Mouse (Mus musculus) right cerebral cortex, postnatal 25 days (tissue): Measurements from ENCODE around the gene Ermard.
"Not testable (repeated sequence)": the region's sequence is repeated elsewhere in the genome, so short reads cannot be mapped to it uniquely, and the experiment has no call there.

Experiments
- DNase-seq: peaks from one replicate; pipeline ENCODE4 v3.0.0; 2022

Gene Ermard

GRCm38 (mm10) chr17:15041175-15041729, at the start of gene Ermard, which contains the start of the genes Tcte3 and Gm3448:
Gene Ermard, plus strand, starts transcription at chr17:15041208.
Gene Tcte3, minus strand, starts transcription at chr17:15041488.
Gene Gm3448, minus strand, starts transcription at chr17:15041537.
- DNase-seq: peak; percentile 60

- not testable (repeated sequence) for DNase-seq
Measured at GRCm38 (mm10) chr17:14992522-14993138, 48.4 kb upstream of the Ermard start.

DNA sequence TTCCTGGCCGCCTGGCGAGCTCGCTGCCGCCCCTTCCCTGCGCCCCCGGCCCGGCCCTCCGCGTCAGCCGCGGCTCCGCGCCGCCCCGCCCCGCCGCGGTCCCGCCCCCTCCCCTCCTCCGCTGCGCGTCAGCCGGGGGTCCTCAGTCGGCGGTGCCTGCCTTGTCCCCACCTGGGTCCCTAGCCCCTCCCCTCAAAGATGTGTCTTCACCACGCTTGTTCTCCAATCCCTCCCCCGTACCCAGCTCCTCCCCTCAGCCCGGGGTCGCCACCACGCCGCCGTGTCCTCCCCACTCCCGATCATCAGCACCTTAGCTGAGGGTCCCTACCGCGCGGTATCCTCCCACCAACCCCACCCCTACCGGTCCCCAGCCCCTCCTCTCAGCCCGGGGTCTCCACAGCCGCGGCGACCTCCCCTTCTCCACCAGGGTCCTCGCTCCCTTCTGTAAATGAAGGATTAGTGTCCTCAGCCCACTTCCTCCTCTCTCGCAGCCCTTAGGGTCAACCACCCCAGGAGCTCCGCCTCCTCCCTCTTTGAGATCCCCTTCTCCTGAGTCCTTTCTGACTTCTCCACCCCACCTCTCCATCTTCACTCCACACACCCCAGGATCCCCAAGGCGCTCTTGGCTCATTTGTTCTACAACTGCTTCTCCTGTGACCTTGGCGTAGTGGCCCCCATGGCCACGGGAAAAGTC, 47.7 kb upstream of the Ermard start:
- DNase-seq: not testable (repeated sequence)

GRCm38 (mm10) chr17:14994140-14994539, 46.9 kb upstream of the Ermard start:
- not testable (repeated sequence) for DNase-seq

DNA sequence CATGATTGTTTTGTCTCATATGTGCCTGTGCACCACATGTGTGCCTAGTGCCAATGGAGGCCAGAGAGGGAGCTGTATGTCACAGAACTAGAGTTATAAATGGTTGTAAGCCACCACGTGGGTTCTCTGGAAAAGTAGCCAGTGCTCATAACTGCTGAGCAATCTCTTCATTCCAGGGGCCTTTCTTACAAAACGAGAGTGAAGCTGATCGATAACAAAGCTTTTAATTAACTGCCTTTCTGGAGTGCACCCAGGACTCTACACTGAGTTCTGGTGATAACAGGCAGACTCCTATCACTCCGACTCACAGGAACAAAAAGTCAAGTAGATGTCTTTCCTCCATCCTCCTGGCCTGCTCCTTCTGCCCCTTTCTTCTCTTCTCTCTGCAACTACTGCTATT, 41.0 kb upstream of the Ermard start:
- not testable (repeated sequence) for DNase-seq

DNA sequence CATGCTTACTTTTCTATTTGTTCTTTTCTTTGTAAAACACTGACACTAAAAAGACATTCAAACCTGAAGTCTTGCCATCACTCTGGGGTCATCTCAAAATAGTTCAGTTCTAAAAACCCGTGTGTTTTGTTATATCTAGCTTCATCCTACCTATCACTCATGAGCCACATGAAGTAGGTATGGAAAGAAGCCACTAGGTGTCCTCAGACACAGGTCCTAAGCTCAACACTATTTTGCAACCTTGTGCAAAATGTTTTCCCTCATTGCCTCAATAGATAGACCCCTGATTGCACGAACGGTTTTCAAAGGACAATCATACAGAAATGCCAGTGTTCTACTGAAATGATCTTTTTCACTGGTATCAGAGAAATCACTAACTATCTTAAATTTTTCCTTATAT, 31.9 kb upstream of the Ermard start:
- not testable (repeated sequence) for DNase-seq

DNA sequence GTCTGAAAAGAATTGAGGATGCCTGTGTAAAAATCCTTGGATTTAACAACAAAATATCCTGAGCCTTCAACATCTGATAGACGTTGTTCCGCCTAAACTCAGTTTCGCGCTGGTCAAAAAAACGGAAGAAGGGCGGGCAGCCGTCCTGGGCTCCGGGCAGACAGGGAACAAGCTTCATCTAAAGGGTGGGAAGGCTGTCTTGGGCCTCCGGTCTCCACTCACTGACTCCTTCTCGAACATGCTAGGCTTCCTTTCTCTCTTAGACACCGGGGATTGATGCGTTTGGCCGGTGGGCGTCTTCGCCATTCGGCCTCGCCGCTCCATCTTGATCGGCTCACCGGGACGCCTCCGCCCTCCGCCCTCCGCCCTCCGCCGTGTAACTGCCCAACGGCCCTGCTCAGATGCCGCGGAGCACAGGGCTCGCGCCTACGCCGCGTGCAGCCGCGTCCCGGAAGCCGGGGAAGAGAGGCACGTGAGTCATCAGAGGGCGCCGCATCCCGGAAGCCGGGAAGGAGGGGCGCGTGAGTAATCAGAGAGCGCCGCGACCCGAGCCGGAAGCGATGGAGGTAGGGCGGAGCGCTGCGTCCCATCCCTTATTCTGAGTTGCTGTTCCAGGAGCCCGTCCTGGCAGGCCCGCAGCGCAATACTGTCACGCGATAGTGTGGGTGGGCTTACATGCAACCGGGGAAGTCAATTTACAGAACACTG, 31.1 kb upstream of the Ermard start, which contains the start of gene Gm3435:
TSS of gene Gm3435 (plus strand) at position 471 of the 708 bp plus-strand sequence.
- not testable (repeated sequence) for DNase-seq

DNA sequence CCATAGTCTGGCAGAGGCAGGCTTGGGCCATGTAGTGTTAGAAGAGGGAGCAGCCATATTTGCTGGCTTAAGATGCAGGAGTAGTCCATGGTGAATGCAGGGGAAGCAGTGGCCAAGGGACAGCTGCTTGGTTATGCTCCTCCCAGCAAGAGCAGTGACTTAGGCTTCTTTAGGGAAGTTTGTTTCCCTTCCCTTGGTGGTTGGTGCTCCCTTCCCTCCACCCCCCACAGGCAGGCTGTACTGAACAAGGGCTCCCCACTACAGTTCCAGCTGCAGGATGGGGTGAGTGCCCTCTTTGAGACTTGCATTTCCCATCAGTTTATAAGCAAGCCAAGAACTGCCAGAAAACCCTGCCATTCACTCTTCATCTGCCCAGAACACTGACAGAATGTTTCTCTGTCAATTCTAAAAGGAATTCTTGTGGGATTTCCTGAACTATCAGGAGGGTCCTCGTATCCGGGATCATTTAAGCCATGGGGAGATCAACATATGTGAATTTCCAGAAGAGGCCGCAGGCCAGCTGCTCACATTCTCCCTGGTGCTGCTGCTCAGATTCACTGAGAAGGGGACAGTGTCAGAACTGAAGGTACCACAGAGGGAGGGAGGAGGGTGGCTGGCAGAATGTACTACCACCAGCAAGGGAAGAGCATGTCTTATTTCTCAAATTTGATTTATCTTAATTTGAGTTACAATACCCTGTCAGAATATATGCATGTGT, 19.3 kb upstream of the Ermard start:
- DNase-seq: peak; percentile 3

DNA sequence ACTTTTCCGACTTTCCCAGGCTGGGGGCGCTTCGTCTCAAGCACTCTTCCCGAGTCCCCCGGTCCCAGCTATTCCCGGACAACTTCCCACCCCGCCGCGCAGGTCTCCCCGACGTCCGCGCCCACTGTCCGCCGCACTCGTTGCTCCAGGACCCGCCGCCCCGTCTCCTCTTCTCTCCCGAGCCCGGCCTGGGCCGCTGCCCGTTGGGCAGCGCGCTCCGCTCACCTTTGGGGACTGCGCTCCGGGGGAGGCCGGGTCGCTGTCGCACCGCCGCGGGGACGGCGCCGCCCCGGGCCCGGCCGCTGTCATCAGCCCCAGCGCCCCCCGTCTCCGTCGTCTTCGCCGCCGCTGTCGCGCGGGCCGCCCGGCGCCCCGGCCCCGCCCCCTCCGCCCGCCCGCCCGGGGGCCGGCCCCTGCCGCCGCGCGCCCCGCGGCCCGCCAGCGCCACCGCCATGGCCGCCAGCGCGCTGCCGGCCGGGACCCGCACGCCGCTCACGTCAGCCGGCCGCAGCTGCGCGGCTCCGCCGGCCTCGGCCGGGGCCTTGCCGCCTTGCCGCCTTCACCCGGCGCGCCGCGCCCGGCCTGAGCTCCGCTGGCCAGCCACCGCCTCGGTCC, 17.0 kb upstream of the Ermard start:
- not testable (repeated sequence) for DNase-seq

- not testable (repeated sequence) for DNase-seq
Measured at GRCm38 (mm10) chr17:15024502-15025193, 16.4 kb upstream of the Ermard start.

GRCm38 (mm10) chr17:15025513-15025912, 15.5 kb upstream of the Ermard start:
- not testable (repeated sequence) for DNase-seq

- not testable (repeated sequence) for DNase-seq
Measured at GRCm38 (mm10) chr17:15031414-15031813, 9.6 kb upstream of the Ermard start.

- DNase-seq: not testable (repeated sequence)
Measured at GRCm38 (mm10) chr17:15040455-15040854, 553 bp upstream of the Ermard start.

DNA sequence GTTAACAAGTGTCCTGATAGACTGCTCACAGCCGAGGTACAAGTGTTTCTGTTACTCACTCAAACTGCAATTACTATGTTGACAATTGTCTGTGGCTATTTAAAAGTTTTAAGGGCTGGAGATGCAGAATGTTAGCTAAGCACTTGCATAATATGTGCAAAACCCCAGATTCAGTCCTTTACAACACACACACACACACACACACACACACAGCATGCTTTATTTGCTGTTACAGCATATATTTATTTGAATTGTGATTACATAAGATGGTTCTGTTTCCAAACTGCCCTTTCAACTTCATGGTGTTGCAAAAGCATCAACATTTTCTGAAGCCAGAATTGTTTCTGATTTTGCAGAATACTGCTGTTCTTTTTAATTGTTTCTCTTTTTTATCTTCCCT, 9.3 kb downstream of the Ermard start:
- not testable (repeated sequence) for DNase-seq

- not testable (repeated sequence) for DNase-seq
Measured at GRCm38 (mm10) chr17:15052766-15053165, 11.8 kb downstream of the Ermard start.

DNA sequence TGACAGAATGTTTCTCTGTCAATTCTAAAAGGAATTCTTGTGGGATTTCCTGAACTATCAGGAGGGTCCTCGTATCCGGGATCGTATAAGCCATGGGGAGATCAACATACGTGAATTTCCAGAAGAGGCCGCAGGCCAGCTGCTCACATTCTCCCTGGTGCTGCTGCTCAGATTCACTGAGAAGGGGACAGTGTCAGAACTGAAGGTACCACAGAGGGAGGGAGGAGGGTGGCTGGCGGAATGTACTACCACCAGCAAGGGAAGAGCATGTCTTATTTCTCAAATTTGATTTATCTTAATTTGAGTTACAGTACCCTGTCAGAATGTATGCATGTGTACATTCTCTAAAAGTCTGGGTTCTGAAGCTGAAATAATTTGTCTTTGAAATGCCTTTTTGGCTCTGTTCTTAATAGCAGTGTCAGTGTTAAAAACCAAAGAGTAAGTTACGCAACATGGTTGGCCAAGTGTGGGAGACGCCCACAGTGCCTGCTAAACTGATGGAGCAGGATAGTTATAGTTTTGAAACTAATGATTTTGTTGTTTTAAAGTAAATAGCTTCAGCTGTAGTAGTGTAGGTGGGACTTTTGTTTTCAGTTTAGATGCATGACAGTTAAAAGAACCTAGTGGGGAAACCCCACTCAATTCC, 12.3 kb downstream of the Ermard start:
- not testable (repeated sequence) for DNase-seq

- DNase-seq: not testable (repeated sequence)
Measured at GRCm38 (mm10) chr17:15053829-15054200, 12.8 kb downstream of the Ermard start.

- peak; percentile 23 for DNase-seq
Measured at GRCm38 (mm10) chr17:15055925-15056324, 14.9 kb downstream of the Ermard start.

DNA sequence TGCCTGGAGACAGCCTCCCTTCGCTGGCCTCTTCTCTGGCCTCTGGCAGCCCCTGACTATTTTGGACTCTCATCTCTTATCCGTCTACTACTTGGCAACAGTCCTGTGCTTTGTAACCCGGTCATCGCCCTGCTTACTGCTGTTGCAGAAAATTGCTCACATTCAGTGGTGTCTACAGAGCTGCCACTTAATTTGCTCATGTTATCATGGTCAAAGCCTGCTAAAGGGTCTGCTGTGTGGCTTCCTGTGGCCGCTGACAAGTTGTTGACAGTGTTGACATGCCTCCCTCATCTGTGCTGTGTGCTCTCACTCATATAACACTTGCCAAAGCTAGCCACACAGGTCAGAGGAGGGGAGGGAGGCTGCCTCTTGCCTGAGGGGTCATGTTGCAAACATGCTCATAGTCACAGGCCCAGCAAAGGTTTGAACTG, 17.2 kb downstream of the Ermard start:
- no peak for DNase-seq

GRCm38 (mm10) chr17:15059646-15060045, 18.6 kb downstream of the Ermard start:
- DNase-seq: no peak

DNA sequence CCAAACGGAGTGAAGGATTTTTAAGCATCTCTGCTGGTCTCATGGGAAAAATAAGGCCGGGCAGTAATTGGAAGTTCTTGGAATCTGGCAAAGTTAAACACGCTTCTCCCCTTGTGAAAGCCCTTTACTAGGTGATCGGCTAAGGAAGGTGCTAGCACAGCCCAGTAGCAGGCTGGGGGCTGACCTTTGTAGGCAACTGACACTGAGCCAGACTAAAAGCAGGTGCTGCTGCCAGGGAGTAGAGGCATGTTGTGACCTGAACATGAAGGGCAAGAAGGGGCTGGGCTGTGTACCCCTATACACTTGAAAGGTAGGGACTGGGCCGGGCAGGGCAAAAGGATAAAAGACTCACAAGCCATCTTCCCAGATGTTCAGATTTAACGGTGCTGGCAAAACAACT, 19.3 kb downstream of the Ermard start:
- DNase-seq: no peak
